Mouse (Mus musculus): ENCODE measurements around the gene Tenm2. TPM values are rescaled to one million over a fixed set of nuclear protein-coding genes. Genes with fewer than 3 reads are reported as not detected.

Gene Tenm2
- polyA plus RNA-seq, 1 experiment from 2014 or later, result 8.1 TPM

- Histone ChIP-seq H3K4me3 (no peak overlapping the region), H3K27ac (no peak overlapping the region), H3K36me3 (no peaks in the 10 kb centered on the region), H3K9me3 (peaks cover 4% of the 10 kb centered on the region; the same call in 1 of the 2 replicates), H3K27me3 (ENCODE audit: insufficient read depth, poor library complexity, severe bottlenecking) (no peaks in the 10 kb centered on the region), H3K4me1 (replicated peaks) (peaks cover 19% of the 10 kb centered on the region)
- DNase-seq (ENCODE audit: low spot score), result no peak
These were observed 1240.5 kb downstream of the Tenm2 start for GRCm38 (mm10) chr11:35995310-35995709.

- Histone ChIP-seq H3K9me3 (peaks cover 4% of the 10 kb centered on the region; the same call in 1 of the 2 replicates), H3K27ac (no peak overlapping the region), H3K27me3 (ENCODE audit: insufficient read depth, poor library complexity, severe bottlenecking) (peaks cover 6% of the 10 kb centered on the region), H3K36me3 (no peaks in the 10 kb centered on the region), H3K4me1 (replicated peaks) (no peaks in the 10 kb centered on the region), H3K4me3 (no peak overlapping the region)
- 81% methylated on average over 2 of the region's 2 CpGs for WGBS
- no peak for DNase-seq (ENCODE audit: low spot score)
These were observed 1243.9 kb downstream of the Tenm2 start for GRCm38 (mm10) chr11:35991846-35992245.

GRCm38 (mm10) chr11:35989967-35990366 lies 1245.8 kb downstream of the Tenm2 start:
- Histone ChIP-seq H3K4me3 (no peak overlapping the region), H3K27me3 (ENCODE audit: insufficient read depth, poor library complexity, severe bottlenecking) (peaks cover 17% of the 10 kb centered on the region), H3K4me1 (replicated peaks) (peaks cover 15% of the 10 kb centered on the region), H3K27ac (no peak overlapping the region), H3K36me3 (no peaks in the 10 kb centered on the region), H3K9me3 (no peaks in the 10 kb centered on the region)
- 68% methylated on average over 4 of the region's 4 CpGs for WGBS
- DNase-seq (ENCODE audit: low spot score), result no peak

- Histone ChIP-seq H3K36me3 (no peaks in the 10 kb centered on the region), H3K27me3 (ENCODE audit: insufficient read depth, poor library complexity, severe bottlenecking) (peaks cover 43% of the 10 kb centered on the region), H3K27ac (peak overlapping the region; percentile 79), H3K4me1 (replicated peaks) (peaks cover 16% of the 10 kb centered on the region), H3K4me3 (peak overlapping the region; percentile 45), H3K9me3 (no peaks in the 10 kb centered on the region)
- 1% methylated on average over 19 of the region's 19 CpGs for WGBS
- peak; percentile 48 for DNase-seq (ENCODE audit: low spot score)
These were observed 1249.8 kb downstream of the Tenm2 start for GRCm38 (mm10) chr11:35985841-35986393.

DNA sequence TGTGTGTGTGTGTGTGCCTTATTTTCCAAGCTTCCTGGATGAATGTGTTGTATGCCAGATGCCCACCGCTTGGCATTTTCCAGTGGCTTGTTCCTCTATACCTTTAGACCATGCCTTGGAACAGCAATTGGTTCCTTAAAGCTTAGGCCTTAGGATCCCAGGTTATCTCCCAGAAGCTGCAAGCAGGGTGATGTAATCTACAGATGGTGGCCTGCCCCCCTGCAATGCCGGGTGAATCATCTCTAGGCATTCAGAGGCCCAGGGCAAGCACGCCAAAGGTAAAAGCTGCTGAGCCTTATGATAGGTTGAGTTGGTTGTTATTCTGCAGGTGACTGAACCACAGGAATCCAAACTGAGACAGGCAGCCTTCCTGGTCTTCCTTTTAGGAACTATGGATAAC lies 1253.0 kb downstream of the Tenm2 start:
- H3K27me3 ChIP-seq (ENCODE audit: insufficient read depth, poor library complexity, severe bottlenecking), result peaks cover 57% of the 10 kb centered on the region
- no peak for DNase-seq (ENCODE audit: low spot score)
- H3K27ac ChIP-seq, result no peak overlapping the region
- no peaks in the 10 kb centered on the region for H3K36me3 ChIP-seq
- peaks cover 48% of the 10 kb centered on the region for H3K4me1 ChIP-seq (replicated peaks)
- no peaks in the 10 kb centered on the region for H3K9me3 ChIP-seq
- no peak overlapping the region for H3K4me3 ChIP-seq
- WGBS, result 87% methylated on average over 3 of the region's 3 CpGs

- H3K4me3 ChIP-seq, result peak within 1 kb of the TSS; percentile 86
- H3K9me3 ChIP-seq, result no peaks in the 10 kb centered on the region
- 4% methylated on average over 47 of the region's 47 CpGs for WGBS
- peak within 1 kb of the TSS; percentile 91 for H3K27ac ChIP-seq
- peaks cover 61% of the 10 kb centered on the region for H3K4me1 ChIP-seq (replicated peaks)
- DNase-seq (ENCODE audit: low spot score), result peak; percentile 80
- H3K36me3 ChIP-seq, result no peaks in the 10 kb centered on the region
- H3K27me3 ChIP-seq (ENCODE audit: insufficient read depth, poor library complexity, severe bottlenecking), result peaks cover 50% of the 10 kb centered on the region
These were observed 1255.3 kb downstream of the Tenm2 start, which contains the start of gene Wwc1 for GRCm38 (mm10) chr11:35980411-35980917. Wwc1 (minus strand) TSS chr11:35980527.

- Histone ChIP-seq H3K27ac (peak overlapping the region; percentile 91), H3K27me3 (ENCODE audit: insufficient read depth, poor library complexity, severe bottlenecking) (peaks cover 45% of the 10 kb centered on the region), H3K36me3 (no peaks in the 10 kb centered on the region), H3K4me1 (replicated peaks) (peaks cover 61% of the 10 kb centered on the region), H3K9me3 (no peaks in the 10 kb centered on the region), H3K4me3 (peak overlapping the region; percentile 86)
- WGBS, result 4% methylated on average over 61 of the region's 66 CpGs
- peak; percentile 73 for DNase-seq (ENCODE audit: low spot score)
These were observed 1255.9 kb downstream of the Tenm2 start for GRCm38 (mm10) chr11:35979733-35980410.

GRCm38 (mm10) chr11:35979266-35979732 lies 1256.5 kb downstream of the Tenm2 start:
- peaks cover 43% of the 10 kb centered on the region for H3K27me3 ChIP-seq (ENCODE audit: insufficient read depth, poor library complexity, severe bottlenecking)
- H3K36me3 ChIP-seq, result no peaks in the 10 kb centered on the region
- under 1% methylated on average over 12 of the region's 12 CpGs for WGBS
- no peak for DNase-seq (ENCODE audit: low spot score)
- H3K27ac ChIP-seq, result peak overlapping the region; percentile 91
- peak overlapping the region; percentile 86 for H3K4me3 ChIP-seq
- no peaks in the 10 kb centered on the region for H3K9me3 ChIP-seq
- peaks cover 66% of the 10 kb centered on the region for H3K4me1 ChIP-seq (replicated peaks)

GRCm38 (mm10) chr11:35977796-35978195 lies 1258.0 kb downstream of the Tenm2 start:
- Histone ChIP-seq H3K9me3 (no peaks in the 10 kb centered on the region), H3K36me3 (no peaks in the 10 kb centered on the region), H3K27me3 (ENCODE audit: insufficient read depth, poor library complexity, severe bottlenecking) (peaks cover 35% of the 10 kb centered on the region), H3K27ac (no peak overlapping the region), H3K4me1 (replicated peaks) (peaks cover 81% of the 10 kb centered on the region), H3K4me3 (peak overlapping the region; percentile 86)
- no peak for DNase-seq (ENCODE audit: low spot score)
- 78% methylated on average over 3 of the region's 3 CpGs for WGBS

- whole genome bisulfite sequencing, result 47% methylated on average over 6 of the region's 6 CpGs
- DNase-seq (ENCODE audit: low spot score), result no peak
- H3K4me3 ChIP-seq, result peak overlapping the region; percentile 23
- H3K36me3 ChIP-seq, result no peaks in the 10 kb centered on the region
- H3K4me1 ChIP-seq (replicated peaks), result peaks cover 88% of the 10 kb centered on the region
- no peaks in the 10 kb centered on the region for H3K9me3 ChIP-seq
- H3K27me3 ChIP-seq (ENCODE audit: insufficient read depth, poor library complexity, severe bottlenecking), result peaks cover 31% of the 10 kb centered on the region
- peak overlapping the region; percentile 30 for H3K27ac ChIP-seq
These were observed 1258.7 kb downstream of the Tenm2 start for GRCm38 (mm10) chr11:35977096-35977495.

DNA sequence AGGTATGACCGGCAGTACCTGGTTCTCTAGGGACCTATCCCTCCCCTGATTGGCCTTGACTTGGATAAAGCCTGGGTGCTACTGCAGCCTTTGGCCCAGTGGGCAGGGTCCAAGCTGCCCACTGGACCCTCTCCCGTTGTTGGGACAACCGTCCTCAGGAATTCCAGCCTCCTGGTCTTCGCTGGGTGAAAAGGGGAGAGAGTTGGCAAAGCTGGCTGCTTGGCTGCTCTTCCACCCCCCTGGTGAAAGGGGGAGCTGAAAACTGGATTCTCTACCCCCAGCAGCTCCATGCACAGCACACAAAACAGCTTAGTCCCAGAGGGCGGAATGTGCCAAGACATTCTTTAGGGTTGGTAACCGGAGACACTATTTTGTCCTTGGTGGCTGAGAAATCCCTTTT lies 1259.3 kb downstream of the Tenm2 start:
- 16% methylated on average over 6 of the region's 6 CpGs for WGBS
- no peak for DNase-seq (ENCODE audit: low spot score)
- Histone ChIP-seq H3K4me3 (peak overlapping the region; percentile 23), H3K36me3 (no peaks in the 10 kb centered on the region), H3K27me3 (ENCODE audit: insufficient read depth, poor library complexity, severe bottlenecking) (peaks cover 25% of the 10 kb centered on the region), H3K9me3 (no peaks in the 10 kb centered on the region), H3K4me1 (replicated peaks) (peaks cover 94% of the 10 kb centered on the region), H3K27ac (peak overlapping the region; percentile 77)

- Histone ChIP-seq H3K27me3 (ENCODE audit: insufficient read depth, poor library complexity, severe bottlenecking) (peaks cover 17% of the 10 kb centered on the region), H3K4me1 (replicated peaks) (peaks cover 86% of the 10 kb centered on the region), H3K9me3 (no peaks in the 10 kb centered on the region), H3K36me3 (no peaks in the 10 kb centered on the region), H3K27ac (no peak overlapping the region), H3K4me3 (no peak overlapping the region)
- DNase-seq (ENCODE audit: low spot score), result no peak
- 85% methylated on average over 6 of the region's 6 CpGs for WGBS
These were observed 1260.9 kb downstream of the Tenm2 start for GRCm38 (mm10) chr11:35974632-35975450.
